Mouse (Mus musculus): Measurements from ENCODE around the gene Klhl29.

The Klhl29 gene

DNA sequence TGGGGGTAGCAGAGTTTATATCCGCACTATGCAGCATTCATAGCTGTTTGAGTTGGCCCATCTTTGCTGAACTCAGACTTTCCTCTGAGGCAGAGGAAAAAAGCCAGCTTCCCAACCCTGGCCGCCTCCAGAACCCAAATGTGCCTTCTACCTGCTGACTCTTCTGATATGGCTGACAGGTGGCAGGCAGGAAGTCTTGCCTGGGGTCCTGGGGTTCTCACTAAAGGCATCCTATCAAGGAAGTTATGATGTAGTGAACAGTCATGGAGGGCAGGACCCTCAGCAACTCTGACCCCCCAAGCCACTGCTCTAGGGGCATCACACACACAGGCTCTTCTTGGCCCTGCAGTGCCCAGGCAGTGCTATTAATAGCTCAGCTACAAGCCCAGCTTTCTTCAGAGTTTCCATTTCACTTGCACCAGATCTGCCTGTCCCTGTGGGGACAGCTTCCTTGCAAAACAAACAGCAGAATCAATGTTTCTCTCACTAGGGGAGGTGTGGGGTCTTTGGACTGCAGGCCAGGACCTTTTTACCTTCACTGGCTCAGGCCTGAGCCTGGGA lies 187.6 kb downstream of the Klhl29 start:
- DNase-seq (ENCODE audit: low spot score in 2 of 2): no peak

DNA sequence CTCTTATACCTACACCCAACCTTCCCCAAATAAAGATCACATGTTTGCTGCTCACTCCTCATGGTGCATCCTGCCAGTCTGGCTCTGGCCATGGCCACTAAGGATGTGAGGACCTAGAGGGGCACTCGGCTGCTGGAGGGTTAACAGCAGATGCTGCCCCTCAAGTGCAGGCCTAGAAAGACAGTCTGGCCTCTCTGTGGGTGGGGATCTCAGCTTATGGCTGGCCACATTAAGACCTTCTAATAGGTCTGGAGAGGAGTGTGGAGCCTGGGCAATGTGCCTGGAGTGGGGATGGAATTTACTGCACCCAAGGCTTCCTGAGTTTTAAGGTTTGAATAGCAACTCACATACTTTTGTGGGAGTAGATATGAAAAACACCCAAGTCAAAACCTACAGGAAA lies 188.8 kb downstream of the Klhl29 start:
- peak in 1 of 2 experiments; percentile 64 for DNase-seq (ENCODE audit: low spot score in 2 of 2)

DNA sequence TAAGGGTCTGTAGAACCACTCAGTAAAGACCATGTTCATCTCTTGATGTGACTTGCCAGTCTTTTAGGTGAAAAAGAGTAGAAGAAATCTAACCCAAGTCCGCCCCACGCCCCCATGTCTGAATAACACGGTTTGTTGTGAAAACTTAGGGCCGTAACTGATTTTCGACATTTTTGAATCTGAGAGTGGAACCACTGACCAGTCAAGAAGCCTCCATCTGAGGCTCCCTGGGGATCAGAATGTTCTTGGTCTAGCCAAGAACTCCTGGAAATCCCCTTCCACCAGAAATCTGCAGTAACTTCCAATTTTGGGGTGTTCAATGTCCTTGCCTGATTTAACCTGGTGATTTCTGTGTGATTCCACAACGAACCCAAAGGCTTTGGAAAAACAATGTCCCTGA lies 189.9 kb downstream of the Klhl29 start:
- DNase-seq (ENCODE audit: low spot score in 2 of 2): no peak

DNA sequence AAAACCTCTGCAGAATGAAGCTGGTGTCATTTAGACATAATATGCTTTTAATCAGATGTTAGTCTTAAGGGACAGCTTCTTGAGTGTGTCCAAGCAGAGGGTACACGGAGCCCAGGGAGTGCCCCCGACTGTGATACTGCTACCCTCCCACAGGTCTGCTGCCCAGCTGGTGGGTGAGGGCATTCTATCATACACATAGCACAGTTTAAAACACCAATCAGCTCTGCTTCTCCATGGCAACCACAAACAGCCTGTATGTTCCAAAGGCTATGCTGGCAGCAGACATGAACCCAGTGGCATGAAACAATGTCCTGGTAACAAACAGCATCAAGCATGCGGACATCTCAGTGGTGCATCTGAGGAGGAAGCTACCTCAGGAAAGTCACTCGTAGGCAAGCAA lies 192.9 kb downstream of the Klhl29 start:
- DNase-seq (ENCODE audit: low spot score in 2 of 2): no peak

DNA sequence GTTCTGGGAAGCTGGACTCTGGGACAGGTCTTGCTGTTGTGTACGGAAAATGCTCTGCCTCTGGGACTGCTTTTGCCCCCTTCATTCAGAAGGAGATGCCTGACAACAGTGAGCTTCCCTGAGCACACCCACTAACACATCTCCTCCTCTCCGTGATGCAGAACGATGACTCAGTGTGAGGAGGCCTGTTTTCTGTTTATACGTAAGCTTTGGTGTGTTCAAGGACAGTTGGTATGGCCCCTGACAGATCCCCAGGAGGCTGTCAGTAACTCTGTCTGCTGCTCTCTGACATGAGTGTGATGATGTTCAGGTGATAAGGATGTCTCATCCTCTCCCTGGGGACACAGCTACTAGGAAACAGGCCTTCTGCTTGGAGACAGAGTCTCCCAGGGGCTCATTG lies 193.3 kb downstream of the Klhl29 start:
- DNase-seq (ENCODE audit: low spot score in 2 of 2): no peak

DNA sequence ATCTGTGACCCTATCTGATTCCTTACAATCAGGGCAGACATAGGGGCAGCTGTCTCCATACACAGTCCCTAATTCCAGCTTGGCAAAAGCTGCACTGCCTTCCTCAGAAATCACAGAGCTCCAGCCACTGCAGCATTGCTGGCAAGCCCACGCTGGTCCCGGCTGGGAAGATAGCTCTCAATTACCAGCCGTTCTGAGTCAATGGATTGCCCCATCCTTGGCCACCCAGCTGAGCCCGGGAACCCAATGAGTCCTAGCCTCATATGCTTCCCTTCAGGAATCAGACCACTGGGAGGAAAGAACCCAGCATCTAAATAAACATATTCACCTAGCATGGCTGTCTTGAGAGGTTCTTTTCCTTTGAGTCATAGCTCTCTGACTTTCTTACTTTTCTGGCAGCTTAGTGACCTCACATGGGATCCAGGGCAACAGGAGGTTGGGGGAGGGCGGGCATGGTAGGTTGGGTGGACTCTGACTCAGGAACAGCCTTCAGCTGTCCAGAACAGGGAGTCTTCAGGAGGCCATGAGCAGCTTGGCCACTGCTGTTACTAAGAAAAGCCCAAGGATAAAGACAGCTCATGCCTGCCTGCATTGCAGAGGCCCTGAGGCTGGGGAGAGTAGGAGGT lies 198.7 kb downstream of the Klhl29 start:
- no peak for DNase-seq (ENCODE audit: low spot score in 2 of 2)

DNA sequence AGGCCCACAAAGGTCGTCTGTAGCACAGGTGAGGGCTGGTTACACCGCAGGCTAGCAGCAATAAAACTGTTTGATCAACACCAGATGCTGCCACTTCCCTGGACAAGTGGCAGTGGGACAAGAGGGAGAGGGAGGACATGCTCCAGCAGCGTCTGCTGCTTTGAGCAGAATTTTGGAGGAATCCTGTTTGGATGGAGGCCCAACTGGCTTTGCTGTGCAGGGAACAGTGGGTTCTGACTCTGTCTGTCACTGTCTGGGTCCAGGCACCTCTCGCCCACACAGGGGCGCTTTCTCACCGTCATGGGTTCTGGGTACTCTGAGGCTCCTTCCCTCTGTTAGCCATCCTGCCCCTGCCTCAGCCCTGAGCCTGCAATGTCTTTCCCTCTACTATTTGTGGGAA lies 209.3 kb downstream of the Klhl29 start:
- DNase-seq (ENCODE audit: low spot score in 2 of 2): no peak

DNA sequence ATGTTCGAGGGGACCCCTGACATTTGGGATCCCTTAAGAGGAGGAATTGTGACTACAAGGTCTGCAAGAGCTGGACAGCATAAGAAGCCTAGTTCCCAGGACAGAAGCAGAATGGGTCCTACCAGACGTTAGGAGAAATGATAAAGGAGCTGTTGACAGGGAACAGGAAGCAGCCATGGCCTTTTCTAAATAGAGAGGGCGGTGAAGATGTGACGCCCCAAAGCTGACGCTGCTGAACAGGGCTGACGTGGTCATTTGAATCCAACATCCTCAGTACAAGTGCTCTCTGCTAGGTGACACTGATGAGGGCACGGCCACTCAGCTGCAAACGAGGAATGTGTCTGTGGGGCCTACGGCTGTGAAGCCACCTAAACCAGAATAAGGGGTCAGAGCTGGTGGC lies 210.1 kb downstream of the Klhl29 start:
- DNase-seq (ENCODE audit: low spot score in 2 of 2): no peak

DNA sequence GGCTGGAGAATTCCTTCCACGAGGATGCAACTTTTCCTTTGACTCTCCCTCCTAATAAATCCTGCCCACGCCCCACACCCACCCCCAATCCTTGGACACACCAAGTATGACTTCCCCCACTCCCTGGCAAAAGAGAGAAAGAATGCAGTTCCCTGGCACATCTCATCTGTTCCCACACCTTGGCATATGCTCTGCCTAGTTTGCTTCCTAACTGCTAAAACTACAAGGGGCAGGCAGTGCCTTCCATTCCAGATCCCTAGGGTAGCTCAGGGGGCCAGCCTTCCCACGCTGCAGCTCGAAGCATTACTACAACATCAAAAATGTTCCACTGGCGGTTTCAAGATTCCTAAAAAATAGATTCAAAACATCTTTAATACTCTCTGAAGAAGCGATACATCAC lies 212.8 kb downstream of the Klhl29 start:
- DNase-seq (ENCODE audit: low spot score in 2 of 2): no peak

DNA sequence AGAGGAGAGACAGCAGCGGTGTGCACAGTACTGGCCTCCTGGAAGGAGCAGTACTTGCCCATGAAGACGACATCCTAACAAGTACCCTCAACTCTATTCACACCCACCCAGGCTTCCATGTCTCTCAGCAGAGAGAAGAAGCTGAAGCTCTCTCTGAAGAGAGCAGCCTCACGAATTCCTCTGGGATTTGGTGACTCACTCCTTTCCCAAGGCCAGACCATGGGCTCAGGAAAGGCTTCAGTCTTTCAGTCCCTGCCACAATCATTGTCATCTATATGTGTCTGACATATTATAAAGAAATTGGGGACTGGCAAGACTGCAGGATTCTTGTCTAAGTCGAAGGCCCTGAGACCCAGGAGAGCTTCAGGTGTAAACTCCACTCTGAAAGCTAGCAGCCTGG lies 213.9 kb downstream of the Klhl29 start:
- no peak for DNase-seq (ENCODE audit: low spot score in 2 of 2)

DNA sequence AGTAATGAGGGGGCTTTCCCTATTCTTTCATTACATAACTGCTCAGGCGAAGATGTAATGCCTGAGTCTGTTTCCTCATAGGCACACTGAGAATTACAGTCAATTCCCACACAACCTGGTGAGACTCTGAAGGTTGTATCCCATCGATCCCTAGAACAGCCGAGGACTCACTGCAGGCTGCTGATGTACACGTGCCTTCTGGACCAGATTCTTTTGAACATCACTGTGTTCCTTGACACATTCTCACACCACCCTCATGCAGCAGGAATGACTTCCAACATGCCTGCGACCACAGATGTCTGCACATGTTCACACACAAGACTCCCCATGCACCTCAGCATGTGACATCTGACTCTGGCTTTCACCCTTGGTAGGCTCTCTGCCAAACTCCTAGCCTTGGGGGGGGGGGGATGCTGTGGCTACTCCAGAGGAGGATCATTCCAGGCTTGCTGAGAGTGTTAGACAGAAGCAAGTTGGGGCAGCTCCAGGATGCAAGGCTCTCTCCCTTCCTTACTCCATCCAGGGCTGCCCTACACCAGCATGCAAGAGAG lies 217.5 kb downstream of the Klhl29 start:
- DNase-seq (ENCODE audit: low spot score in 2 of 2): no peak

DNA sequence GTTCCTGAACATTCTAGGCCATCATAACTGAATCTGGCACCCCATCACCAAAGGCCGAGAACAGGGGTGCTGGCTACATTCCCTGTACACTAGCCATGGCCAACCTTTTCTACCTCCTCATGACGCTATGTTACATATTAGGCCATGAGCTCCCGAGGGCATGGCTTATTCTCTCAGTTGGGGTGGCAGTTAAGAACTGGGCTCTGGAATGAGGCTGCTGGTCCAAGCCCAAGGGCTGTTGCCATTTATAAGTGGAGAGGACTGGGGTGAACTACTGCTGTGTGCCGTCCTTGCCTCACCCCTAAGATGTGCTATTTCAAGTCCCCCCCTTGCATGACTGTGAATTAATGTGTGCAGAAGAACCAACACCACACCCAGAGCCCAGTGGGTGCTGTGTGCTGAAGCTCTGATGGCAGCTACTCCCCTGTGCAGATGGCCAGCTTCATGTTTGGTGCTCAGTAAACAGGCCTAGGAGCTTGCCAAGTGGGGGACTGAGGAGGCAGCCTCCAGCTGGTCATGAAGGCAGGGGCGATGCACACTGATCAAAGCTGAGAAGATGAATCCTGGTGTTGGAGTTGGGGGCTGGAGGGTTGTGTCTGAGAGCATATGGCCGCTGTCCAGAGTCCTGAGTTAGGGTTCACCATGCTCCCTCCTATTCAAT lies 218.3 kb downstream of the Klhl29 start:
- peak in 1 of 2 experiments; percentile 27 for DNase-seq (ENCODE audit: low spot score in 2 of 2)

DNA sequence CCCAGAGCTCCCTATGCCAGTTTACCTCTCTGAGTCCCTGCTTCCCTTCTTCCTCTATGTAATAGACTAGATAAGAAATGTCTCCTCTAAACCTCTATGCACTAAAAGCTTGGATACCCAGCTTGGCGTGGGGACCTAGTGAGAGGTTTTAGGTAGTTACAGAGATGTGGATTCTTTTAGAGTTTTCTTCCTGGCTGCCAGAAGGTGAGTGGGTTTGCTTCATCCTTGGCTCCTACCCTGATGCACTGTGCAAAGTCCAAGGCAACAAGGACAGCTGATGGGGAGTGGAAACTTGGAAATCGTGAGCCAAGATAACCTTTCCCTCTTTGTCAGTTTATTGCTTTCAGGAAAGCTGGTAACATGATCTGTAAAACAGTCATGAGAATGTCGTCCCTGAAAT lies 220.3 kb downstream of the Klhl29 start:
- no peak for DNase-seq (ENCODE audit: low spot score in 2 of 2)

DNA sequence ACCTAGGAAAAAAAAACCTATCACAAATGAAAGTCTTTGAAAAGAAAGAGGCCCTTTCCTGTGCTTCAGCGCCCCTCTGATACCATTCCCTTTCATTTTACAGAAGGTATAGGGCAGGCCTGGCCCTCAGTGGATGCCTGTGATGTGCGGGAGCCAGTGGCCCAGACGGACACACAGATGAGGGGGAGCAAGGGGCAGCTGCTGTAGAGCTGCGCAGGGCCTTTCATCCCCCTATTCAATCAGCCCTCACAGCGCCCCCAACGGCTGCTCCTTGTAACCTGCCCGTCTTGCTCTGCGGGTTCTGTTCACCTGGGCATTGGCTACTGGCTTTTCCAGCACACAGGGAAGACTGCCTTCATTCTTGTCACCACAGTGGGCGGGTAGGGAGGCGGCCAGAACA lies 223.6 kb downstream of the Klhl29 start:
- peak in 1 of 2 experiments; percentile 37 for DNase-seq (ENCODE audit: low spot score in 2 of 2)

DNA sequence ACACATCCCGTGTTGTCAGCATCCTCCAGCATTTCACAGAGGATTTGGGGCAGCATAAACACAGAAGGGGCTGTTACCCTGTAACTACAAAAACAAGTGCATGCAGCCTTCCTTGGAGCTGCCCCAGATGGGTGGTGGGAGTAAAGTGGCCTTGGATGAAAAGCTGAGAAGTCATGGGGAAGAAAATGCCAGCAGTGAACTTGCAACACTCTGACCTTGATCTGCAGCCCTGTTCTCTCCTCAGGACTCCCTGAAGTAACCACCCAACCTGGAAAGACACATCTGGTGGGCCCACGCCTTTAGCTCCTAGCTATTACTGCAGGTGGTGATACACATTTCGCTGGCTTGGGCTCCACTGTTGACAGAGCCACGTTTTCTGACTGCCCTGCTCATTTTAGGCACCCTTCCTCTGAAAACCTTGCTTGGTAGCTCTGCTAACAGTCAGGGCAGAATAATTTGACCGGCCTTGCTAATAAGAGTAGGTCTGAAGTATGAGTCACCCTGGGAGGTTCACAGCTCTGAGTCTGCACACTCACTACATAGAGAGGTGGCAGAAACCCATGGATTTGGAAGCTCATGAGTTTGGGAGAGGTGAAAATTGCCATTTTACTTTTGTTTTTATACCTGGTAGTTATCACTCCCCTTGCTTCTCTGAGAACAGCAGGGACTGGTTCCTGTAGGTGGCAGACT lies 228.0 kb downstream of the Klhl29 start:
- no peak for DNase-seq (ENCODE audit: low spot score in 2 of 2)

DNA sequence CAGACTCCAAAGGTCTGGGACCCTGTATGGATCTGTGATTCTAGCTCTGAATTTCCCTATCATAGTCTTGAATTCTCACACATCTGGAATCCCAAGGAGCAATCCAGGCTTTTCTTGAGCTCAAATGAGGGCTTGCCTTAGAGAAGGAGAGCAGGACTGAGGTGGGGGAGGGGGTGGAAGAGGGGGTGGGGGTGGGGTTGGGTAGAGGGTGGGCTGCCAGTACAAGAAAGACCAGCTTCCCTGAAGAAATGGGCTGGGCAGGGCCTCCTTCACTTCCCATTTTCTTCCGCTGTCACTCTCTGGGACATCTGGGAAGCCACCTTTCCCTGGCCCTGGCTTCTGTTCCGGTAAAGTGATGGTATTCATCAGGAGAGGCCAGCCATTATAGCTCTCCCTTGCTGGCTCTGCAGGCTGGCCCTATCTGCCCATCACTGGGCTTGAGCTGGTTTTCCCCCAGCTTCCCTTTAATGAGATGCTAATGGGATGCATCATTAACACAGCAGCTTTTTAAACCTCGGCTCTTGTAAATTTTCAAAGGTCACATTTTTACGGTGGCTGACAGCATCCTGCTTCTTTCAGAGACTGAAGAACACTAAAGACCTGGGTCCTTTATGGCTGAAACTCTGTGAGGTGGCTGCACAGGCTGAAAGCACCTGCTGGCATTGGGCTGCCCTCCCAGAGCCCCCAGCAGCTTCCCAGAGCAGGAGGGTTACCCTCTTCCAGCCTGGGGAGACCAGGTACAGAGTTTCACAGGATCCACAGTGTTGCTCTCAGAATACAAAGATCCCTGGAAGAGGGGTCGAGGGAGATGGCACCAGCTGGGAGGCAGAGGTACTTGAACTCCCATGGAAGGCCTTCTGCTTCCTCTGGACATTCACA lies 231.3 kb downstream of the Klhl29 start:
- no peak for DNase-seq (ENCODE audit: low spot score in 2 of 2)

DNA sequence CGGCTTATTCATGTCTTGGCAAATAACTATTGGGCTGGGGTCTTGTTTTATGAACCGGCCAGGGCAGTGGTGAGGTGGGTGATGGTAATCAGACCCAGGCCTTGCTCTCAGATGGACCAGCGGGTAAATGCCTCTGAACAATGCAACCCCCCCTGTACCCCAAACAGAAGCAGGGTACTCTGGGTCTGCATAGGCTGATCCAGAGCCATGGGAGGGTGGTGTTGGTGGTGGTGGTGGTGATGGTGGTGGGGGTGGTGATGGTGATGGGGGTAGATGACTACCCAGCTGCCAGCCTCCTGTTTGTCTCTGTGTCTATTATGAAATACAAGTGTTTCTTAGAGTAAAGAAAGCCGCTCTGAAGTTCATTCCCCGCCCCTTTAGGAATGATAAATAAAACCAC lies 232.3 kb downstream of the Klhl29 start:
- no peak for DNase-seq (ENCODE audit: low spot score in 2 of 2)

DNA sequence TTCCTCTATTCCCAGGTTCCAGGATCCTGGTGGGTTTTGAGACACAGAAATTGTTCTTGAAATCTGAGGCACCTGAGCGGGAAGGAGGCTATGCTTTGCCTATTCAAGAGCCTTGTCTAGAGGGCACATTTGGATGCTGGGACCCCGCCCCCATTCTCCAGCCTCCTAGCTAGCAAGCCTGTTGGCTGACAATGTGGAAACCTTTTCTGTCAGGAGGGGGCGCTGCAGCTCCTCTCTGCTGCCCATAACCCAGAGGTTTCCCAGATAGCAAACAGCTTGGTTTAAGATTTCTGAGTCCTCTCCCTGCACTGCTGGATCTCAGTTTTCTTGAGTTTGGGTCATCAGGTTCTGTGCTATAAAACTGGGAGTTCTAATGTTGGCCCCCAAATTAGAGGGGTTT lies 232.7 kb downstream of the Klhl29 start:
- peak; percentile 82 to 94 for DNase-seq (ENCODE audit: low spot score in 2 of 2)

DNA sequence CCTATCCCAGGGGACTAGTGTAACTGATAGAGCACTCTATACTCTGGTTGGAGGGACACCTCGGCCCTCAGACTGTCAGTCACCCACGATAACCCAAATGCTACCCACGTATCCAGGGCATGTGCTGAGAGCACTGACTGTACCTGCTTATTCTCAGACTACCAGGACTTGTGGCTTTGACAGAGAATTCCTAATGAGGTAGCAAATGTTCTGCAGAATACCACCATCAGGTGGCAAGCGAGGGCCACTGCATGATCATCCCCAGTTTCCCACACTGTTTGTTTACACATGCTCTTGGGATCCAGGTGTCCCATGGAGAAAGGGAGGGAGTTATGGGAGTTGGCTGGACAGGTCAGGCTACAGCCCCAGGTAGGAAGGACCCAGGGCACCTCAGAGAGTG lies 234.4 kb downstream of the Klhl29 start:
- DNase-seq (ENCODE audit: low spot score in 2 of 2): no peak

DNA sequence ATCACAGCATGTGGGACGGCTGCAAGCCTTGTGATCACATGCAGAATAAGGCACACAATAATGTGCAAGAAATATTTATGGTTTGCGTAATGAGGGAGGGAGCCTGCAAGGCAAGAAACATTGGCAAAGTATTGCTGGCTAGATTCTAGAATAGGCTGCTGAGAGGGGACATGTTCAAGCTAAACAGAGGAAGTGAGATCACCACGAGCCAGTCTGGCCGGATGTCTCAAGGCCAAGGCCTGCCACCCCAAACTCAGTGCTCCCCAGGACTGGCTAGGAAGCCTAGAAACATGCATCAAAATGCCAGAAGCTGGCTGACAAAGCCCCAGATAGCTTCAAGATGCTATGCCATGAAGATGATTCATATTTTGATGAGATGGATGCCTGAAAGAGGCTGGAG lies 236.2 kb downstream of the Klhl29 start:
- DNase-seq (ENCODE audit: low spot score in 2 of 2): no peak

DNA sequence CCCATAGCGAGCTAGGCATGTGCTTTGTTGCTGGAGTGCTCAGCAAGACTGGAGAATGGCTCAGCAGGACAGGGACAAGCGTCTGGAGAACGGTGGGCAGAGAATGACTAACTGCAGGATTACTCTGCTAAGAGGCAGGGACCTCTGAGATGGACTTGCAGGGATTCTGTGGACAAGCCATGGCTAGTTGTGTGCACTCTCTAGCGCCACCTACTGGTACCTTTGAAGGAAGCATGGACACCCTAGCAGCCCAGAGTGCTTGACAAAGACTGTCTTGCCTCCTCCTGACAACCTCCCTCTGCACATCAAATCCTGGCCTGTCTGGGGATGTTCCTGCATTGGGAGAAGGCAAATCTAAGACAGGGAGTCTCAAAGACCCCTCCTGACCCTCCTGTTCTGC lies 239.2 kb downstream of the Klhl29 start:
- DNase-seq (ENCODE audit: low spot score in 2 of 2): peak in 1 of 2 experiments; percentile 65

DNA sequence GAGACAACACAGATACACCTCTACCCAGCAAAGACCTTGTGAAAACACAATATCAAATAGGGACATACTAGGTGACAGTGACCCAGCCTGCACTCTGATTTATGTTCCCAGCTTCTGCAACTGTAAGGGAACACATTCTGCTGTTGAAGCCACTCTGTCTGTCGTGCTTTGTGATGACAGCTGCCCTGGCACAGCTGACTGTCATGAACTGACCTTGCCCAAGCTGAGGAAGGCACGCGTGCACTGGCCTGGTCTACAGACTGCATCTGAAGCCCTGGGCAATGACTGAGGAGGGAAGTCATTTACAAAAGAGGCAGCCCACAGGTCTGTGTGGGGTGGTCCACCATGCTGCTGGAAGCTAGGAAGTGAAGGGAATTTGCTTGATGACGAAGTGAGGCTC lies 246.3 kb downstream of the Klhl29 start:
- DNase-seq (ENCODE audit: low spot score in 2 of 2): no peak
